Mouse (Mus musculus) stomach, postnatal 0 days (tissue): ENCODE measurements at regions not wholly inside any gene's neighbourhood (a gene's known extent, or its start where the extent isn't known, plus 50 kb on each side); places are given as distances from the start of the nearest gene placed in this dataset.

Experiments
- CTCF ChIP-seq: IDR thresholded peaks from 2 replicates; pipeline ENCODE4 v1.5.1; 2016; ENCODE audit warnings: antibody characterized with exemption, low read depth, mild to moderate bottlenecking, moderate library complexity
- EP300 ChIP-seq: optimal IDR thresholded peaks from 2 replicates; pipeline ENCODE3; 2016; ENCODE audit warnings: antibody characterized with exemption

GRCm38 (mm10) chr2:57906939-57907338 is 90.7 kb upstream of the Galnt5 start:
- TF ChIP-seq CTCF (no peak), EP300 (no peak)
